Mouse (Mus musculus): Measurements from ENCODE around the gene Pirb.
"Not testable (repeated sequence)": the region's sequence is repeated elsewhere in the genome, so short reads cannot be mapped to it uniquely, and the experiment has no call there.

DNA sequence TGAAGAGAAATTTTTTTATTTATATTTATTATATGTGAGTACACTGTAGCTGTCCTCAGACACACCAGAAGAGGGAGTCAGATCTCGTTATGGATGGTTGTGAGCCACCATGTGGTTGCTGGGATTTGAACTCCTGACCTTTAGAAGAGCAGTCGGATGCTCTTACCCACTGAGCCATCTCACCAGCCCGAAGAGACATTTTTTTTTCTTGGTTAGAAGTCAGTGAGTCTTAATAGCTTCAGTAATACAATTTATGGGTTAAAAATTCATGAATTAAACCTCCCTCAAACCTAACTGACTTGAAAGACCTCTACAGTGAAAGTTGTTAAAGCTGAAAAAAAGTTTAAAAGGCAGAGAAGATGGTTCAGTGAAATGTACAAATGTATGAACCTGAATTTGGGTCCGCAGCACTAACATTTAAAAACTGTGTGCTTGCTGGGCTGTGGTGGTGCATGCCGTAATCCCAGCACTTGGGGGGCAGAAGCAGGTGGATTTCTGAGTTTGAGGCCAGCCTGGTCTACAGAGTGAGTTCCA lies 11.7 kb downstream of the Pirb start:
- TF ChIP-seq POLR2A (IDR thresholded peaks at IDR 0.05; ENCODE audit: borderline replicate concordance, insufficient read depth, low read length); CTCF (IDR thresholded peaks at IDR 0.05; ENCODE audit: borderline replicate concordance, insufficient read depth, low read depth, low read length): not testable (repeated sequence)
